Mouse (Mus musculus): ENCODE measurements around the gene Gm17657.

DNA sequence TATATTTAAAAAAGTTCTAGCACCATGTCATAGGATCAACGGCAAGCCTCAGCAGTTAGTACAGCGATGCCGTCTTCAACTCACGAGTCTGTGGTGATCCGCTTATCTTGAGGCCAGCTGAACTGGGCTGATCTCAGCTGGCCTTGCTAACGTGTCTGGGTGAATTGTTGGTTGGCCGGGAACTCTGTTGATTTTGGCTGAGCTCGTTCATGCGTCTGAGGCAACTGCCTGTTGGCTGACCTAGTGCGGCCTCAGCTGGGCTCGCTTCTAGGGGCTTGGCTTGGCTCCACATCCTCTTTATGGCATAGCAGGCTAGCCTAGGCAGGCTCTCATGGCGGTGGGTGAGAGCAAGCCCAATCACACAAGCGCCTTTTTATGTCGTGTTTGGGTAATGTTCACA, 8.0 kb downstream of the Gm17657 start:
- TF ChIP-seq CTCF (conservative IDR thresholded peaks at IDR 0.05 in 1 of 2, IDR thresholded peaks at IDR 0.05 in 1 of 2; ENCODE audit: low read depth in 2 of 2, low read length in 2 of 2) (no peak), POLR2A (IDR thresholded peaks at IDR 0.05; ENCODE audit: low read depth, low read length) (no peak), MYC (IDR thresholded peaks at IDR 0.05; ENCODE audit: low read depth, low read length) (no peak), MAFK (IDR thresholded peaks at IDR 0.05; ENCODE audit: insufficient replicate concordance, low read length) (no peak), EP300 (IDR thresholded peaks at IDR 0.05; ENCODE audit: low read length) (no peak)

All from CH12.LX (cell line).